Mouse (Mus musculus) thymus, adult 2 months (tissue): ENCODE measurements around the gene Fam160b1.

Source experiments
- CTCF ChIP-seq: fragments of 200-500 bp; IDR thresholded peaks from 2 replicates; pipeline ENCODE4 v1.5.1; 2012; ENCODE audit warnings: mild to moderate bottlenecking, control low read depth, low read length, moderate library complexity, borderline replicate concordance; ENCODE audit not compliant: control insufficient read depth, poor library complexity, insufficient read depth; ENCODE audit errors: extremely low read depth
- POLR2A ChIP-seq: fragments of 200-500 bp; IDR thresholded peaks from 2 replicates; pipeline ENCODE4 v1.6.1; 2012; ENCODE audit warnings: mild to moderate bottlenecking, low read length, control low read depth, moderate library complexity; ENCODE audit not compliant: control insufficient read depth, poor library complexity, insufficient read depth; ENCODE audit errors: extremely low read depth

GRCm38 (mm10) chr19:57367849-57368387 lies 7.4 kb downstream of the Fam160b1 start:
- TF ChIP-seq CTCF (no peak), POLR2A (no peak)
